22 mouse cellular contexts compared by ENCODE assay signal in the genomic region with DNA sequence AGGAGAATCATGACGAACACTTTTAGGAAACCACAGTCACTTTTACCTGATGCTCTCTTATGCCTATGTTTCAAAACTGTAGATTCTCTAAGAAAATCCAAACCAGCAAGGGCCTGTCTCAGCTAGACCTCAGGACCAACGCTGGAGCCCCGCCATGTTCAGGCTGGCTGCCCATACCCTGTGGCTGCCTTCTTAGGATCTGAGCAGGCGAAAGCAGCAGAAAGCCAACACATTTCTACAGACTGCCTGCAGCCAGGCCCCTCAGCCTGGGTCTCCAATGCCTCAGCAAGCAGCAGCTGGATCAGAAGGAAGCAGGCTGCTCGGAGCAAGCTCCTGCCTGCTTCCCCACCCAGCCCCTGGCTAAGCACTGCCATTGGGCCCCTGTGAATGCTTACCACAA. TPM values are rescaled to one million over a fixed set of nuclear protein-coding genes. Genes with fewer than 3 reads are reported as not detected.
DNase-seq lines count a peak whose midpoint lies in the region; ATAC-seq lines count a peak whose summit lies in the region.
"Had no signal": no experiment of that assay in that cellular context is flagged by ENCODE, and none has a peak within 500 bp of the region (broad histone marks: within the 10 kb centered on the region; RNA-seq: fewer than 3 reads in every experiment).

No protein-coding gene starts in this region.

- H3K9ac ChIP-seq in embryonic facial prominence, embryonic 14.5 days (ENCODE audit: low read depth, low read length) = no peak overlapping the region
- H3K9ac ChIP-seq: embryonic facial prominence, embryonic 13.5 days; forebrain, embryonic 12.5 days; forebrain, embryonic 15.5 days; hindbrain, embryonic 14.5 days had no signal

- no peaks in the 10 kb centered on the region for H3K9me3 ChIP-seq in embryonic facial prominence, embryonic 14.5 days (ENCODE audit: control insufficient read depth, low read length)
- H3K9me3 ChIP-seq in embryonic facial prominence, embryonic 10.5 days = no peaks in the 10 kb centered on the region
- H3K9me3 ChIP-seq: embryonic facial prominence, embryonic 13.5 days; forebrain, embryonic 12.5 days; forebrain, embryonic 15.5 days had no signal

- peak; percentile 17 for DNase-seq in embryonic facial prominence, embryonic 14.5 days (ENCODE audit: low spot score)
- no peak for DNase-seq in embryonic facial prominence, embryonic 10.5 days (ENCODE audit: low spot score)
- peak; percentile 49 for DNase-seq in left cerebral cortex, postnatal 4 days
- DNase-seq in left cerebral cortex, postnatal 25 days (ENCODE audit: low spot score in 2 of 2) = no peak
- peak; percentile 72 for DNase-seq in adipocyte (ENCODE audit: low spot score)
- DNase-seq in T-cell, adult 2 months (ENCODE audit: low spot score) = no peak
- DNase-seq: adrenal gland, postnatal 10 days; cerebellum, adult 2 months; cerebellum, adult 9-11 months; gastrocnemius, postnatal 25 days had no signal

- 83% methylated on average over 5 of the region's 5 CpGs for WGBS in embryonic facial prominence, embryonic 14.5 days
- 93% methylated on average over 5 of the region's 5 CpGs for WGBS in embryonic facial prominence, embryonic 10.5 days

- no peak overlapping the region for H3K4me3 ChIP-seq in embryonic facial prominence, embryonic 14.5 days (ENCODE audit: low read depth, low read length)
- no peak overlapping the region for H3K4me3 ChIP-seq in embryonic facial prominence, embryonic 10.5 days
- H3K4me3 ChIP-seq: embryonic facial prominence, embryonic 13.5 days; forebrain, embryonic 12.5 days; forebrain, embryonic 15.5 days; heart, adult 2 months had no signal

- no peaks in the 10 kb centered on the region for H3K27me3 ChIP-seq in embryonic facial prominence, embryonic 14.5 days (replicated peaks; ENCODE audit: control insufficient read depth, insufficient read depth, low read length)
- no peaks in the 10 kb centered on the region for H3K27me3 ChIP-seq in embryonic facial prominence, embryonic 10.5 days (replicated peaks; ENCODE audit: low read depth, poor library complexity, severe bottlenecking)
- H3K27me3 ChIP-seq: embryonic facial prominence, embryonic 13.5 days; forebrain, embryonic 12.5 days; forebrain, embryonic 15.5 days; Patski had no signal

- peaks cover 62% of the 10 kb centered on the region for H3K36me3 ChIP-seq in embryonic facial prominence, embryonic 14.5 days (ENCODE audit: control insufficient read depth, insufficient read depth, low read length)
- peaks cover 96% of the 10 kb centered on the region for H3K36me3 ChIP-seq in embryonic facial prominence, embryonic 10.5 days (replicated peaks)

- H3K27ac ChIP-seq in embryonic facial prominence, embryonic 14.5 days (replicated peaks; ENCODE audit: low read depth, low read length) = no peak overlapping the region
- H3K27ac ChIP-seq in embryonic facial prominence, embryonic 10.5 days (replicated peaks) = no peak overlapping the region
- H3K27ac ChIP-seq: embryonic facial prominence, embryonic 13.5 days; forebrain, embryonic 12.5 days; forebrain, embryonic 15.5 days; heart, adult 2 months; hindbrain, embryonic 14.5 days; hindbrain, postnatal 0 days had no signal

- H3K4me2 ChIP-seq in embryonic facial prominence, embryonic 14.5 days (ENCODE audit: low read depth, low read length) = no peak overlapping the region
- H3K4me2 ChIP-seq: embryonic facial prominence, embryonic 13.5 days; forebrain, embryonic 12.5 days; forebrain, embryonic 15.5 days; heart, embryonic 11.5 days; hindbrain, embryonic 14.5 days had no signal

- intact Hi-C loops in left cerebral cortex, postnatal 4 days (cut with DNase I) = no loop called here
- intact Hi-C loops in left cerebral cortex, postnatal 25 days (cut with DNase I) = no loop called here

- no peaks in the 10 kb centered on the region for H3K4me1 ChIP-seq in embryonic facial prominence, embryonic 14.5 days (ENCODE audit: control insufficient read depth, insufficient read depth, low read length)
- H3K4me1 ChIP-seq in embryonic facial prominence, embryonic 10.5 days = no peaks in the 10 kb centered on the region
- H3K4me1 ChIP-seq: embryonic facial prominence, embryonic 13.5 days; forebrain, embryonic 12.5 days; forebrain, embryonic 15.5 days had no signal

- ATAC-seq in embryonic facial prominence, embryonic 14.5 days (ENCODE audit: low read depth) = no peak
- no peak for ATAC-seq in erythroid progenitor cell, adult 5-6 weeks (replicated peaks; ENCODE audit: low FRiP score, poor library complexity, severe bottlenecking)
- ATAC-seq: CD4-positive, CD25-positive, alpha-beta regulatory T cell, adult 4 months; forebrain, embryonic 15.5 days; hindbrain, postnatal 0 days; inflammation-experienced regulatory T-cells, adult 6 months; intestine, embryonic 16.5 days; Patski had no signal

RNA-seq across cellular contexts. Expression of a gene that starts 35.7 kb away (rescaled TPM):
- polyA plus RNA-seq in embryonic facial prominence, embryonic 14.5 days (2014; fragmentation: Nextera tagmentation; extraction: Ambion mirVana) = 121 and 126 TPM in 2 replicates
- 116 and 135 TPM in 2 replicates for polyA plus RNA-seq in embryonic facial prominence, embryonic 10.5 days (2016; fragmentation: Nextera tagmentation; extraction: Ambion mirVana)
- total RNA-seq in left cerebral cortex, postnatal 4 days (2021) = 10 to 100 TPM; 59.7 to 65.9 TPM
- total RNA-seq in left cerebral cortex, postnatal 25 days (2021) = 100 to 1,000 TPM; 110 to 116 TPM
- total RNA-seq in erythroid progenitor cell, adult 5-6 weeks (2015; ENCODE audit: low replicate concordance) = 13.0 and 14.4 TPM in 2 replicates
- total RNA-seq in erythroid progenitor cell, adult 5-6 weeks (2017; ENCODE audit: low replicate concordance) = 11.7 and 35.3 TPM in 2 replicates

Comparison
In these comparisons a context has a peak if more than half of its experiments do, and no peak if none do; other contexts are left out.
1. DNase-seq: peak in embryonic facial prominence, embryonic 14.5 days (single experiment), left cerebral cortex, postnatal 4 days (single experiment) and adipocyte (single experiment); none in embryonic facial prominence, embryonic 10.5 days (single experiment), left cerebral cortex, postnatal 25 days (0 of 2) and T-cell, adult 2 months (single experiment).